Mouse (Mus musculus) stomach, embryonic 14.5 days (tissue): Measurements from ENCODE around the gene Dact3. TPM values are rescaled to one million over a fixed set of nuclear protein-coding genes. Genes with fewer than 3 reads are reported as not detected.

Experiments used
- ATAC-seq: fragments of 200-750 bp; cut with Nextera tagmentation; 2 replicates; pipeline ENCODE4 v1.8.0; 2017; ENCODE audit warnings: low read depth, moderate TSS enrichment; ENCODE audit not compliant: insufficient number of reproducible peaks, insufficient read depth, low FRiP score
- H3K27ac ChIP-seq: fragments of 300-500 bp; sonication (generic); 2 replicates; pipeline ENCODE4 v1.5.1; 2014; ENCODE audit warnings: mild to moderate bottlenecking, low read length, moderate library complexity, mixed read lengths
- H3K27me3 ChIP-seq: fragments of 300-500 bp; sonication (generic); 2 replicates; pipeline ENCODE4 v1.6.1; 2014; ENCODE audit warnings: low read length, control low read depth, mixed read lengths; ENCODE audit not compliant: control insufficient read depth, insufficient read depth
- H3K36me3 ChIP-seq: fragments of 300-500 bp; sonication (generic); 2 replicates; pipeline ENCODE4 v1.6.1; 2014; ENCODE audit warnings: mild to moderate bottlenecking, control low read depth, low read length, moderate library complexity, mixed read lengths; ENCODE audit not compliant: control insufficient read depth, insufficient read depth
- H3K4me1 ChIP-seq: fragments of 300-500 bp; sonication (generic); 2 replicates; pipeline ENCODE4 v1.6.1; 2014; ENCODE audit warnings: low read length, control low read depth, mixed read lengths; ENCODE audit not compliant: control insufficient read depth, insufficient read depth
- H3K4me2 ChIP-seq: fragments of 300-500 bp; sonication (generic); replicated peaks from 2 replicates; pipeline ENCODE4 v1.6.1; 2014; ENCODE audit warnings: low read depth, low read length, control low read depth
- H3K4me3 ChIP-seq: fragments of 300-500 bp; sonication (generic); 2 replicates; pipeline ENCODE4 v1.5.1; 2014; ENCODE audit warnings: low read depth, low read length, control low read depth
- H3K9ac ChIP-seq: fragments of 300-500 bp; sonication (generic); replicated peaks from 2 replicates; pipeline ENCODE4 v1.6.1; 2014; ENCODE audit warnings: low read depth, mild to moderate bottlenecking, control low read depth, low read length, moderate library complexity, mixed read lengths
- H3K9me3 ChIP-seq: fragments of 300-500 bp; sonication (generic); 2 replicates; pipeline ENCODE4 v1.6.1; 2016; ENCODE audit warnings: low read depth, low read length, control low read depth; ENCODE audit not compliant: control insufficient read depth
- WGBS: fragments of 180-500 bp; shearing (Covaris S2); extraction: QIAGEN DNeasy Blood & Tissue Kit; methylation state at CpG from one replicate; pipeline ENCODE4 v1.1.7; 2014; 5-methylcytosine and 5-hydroxymethylcytosine counted together
- polyA plus RNA-seq: library from polyadenylated mRNA; unstranded; fragments of >200 nt; fragmentation: Nextera tagmentation; extraction: Ambion mirVana; gene quantifications from 2 replicates; pipeline ENCODE4 v1.2.1, GENCODE M21; 2014

Gene Dact3
- polyA plus RNA-seq, 1 experiment from 2014 or later: 5.5 TPM

DNA sequence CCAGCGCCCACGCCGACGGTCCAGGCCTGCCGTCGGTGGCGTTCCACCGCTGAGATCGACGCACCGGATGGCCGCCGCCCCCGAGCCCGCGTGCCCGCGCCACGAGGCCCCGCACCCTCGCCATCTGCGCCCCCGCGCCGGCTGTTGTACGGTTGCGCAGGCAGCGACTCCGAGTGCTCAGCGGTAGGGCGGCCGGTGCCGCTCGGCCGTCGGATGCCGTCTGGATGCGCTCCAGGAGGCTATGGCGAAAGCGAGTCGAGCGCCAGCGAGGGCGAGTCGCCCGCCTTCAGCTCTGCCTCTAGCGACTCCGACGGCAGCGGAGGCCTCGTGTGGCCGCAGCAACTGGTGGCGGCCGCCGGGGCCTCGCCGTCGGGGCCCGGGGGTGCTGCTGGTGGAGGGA lies 10.8 kb downstream of the Dact3 start:
- Histone ChIP-seq H3K4me2 (no peak overlapping the region), H3K4me3 (peak overlapping the region; percentile 17; the same call in 1 of the 2 replicates), H3K36me3 (peaks cover 34% of the 10 kb centered on the region), H3K27me3 (0 out of 2 replicates have a peak, but pooled peaks cover 3% of the 10 kb centered on the region), H3K9ac (no peak overlapping the region), H3K9me3 (peaks cover 15% of the 10 kb centered on the region), H3K4me1 (peaks cover 3% of the 10 kb centered on the region; the same call in 1 of the 2 replicates), H3K27ac (no peak overlapping the region)
- 59% methylated on average over 59 of the region's 59 CpGs for WGBS
- no peak for ATAC-seq

DNA sequence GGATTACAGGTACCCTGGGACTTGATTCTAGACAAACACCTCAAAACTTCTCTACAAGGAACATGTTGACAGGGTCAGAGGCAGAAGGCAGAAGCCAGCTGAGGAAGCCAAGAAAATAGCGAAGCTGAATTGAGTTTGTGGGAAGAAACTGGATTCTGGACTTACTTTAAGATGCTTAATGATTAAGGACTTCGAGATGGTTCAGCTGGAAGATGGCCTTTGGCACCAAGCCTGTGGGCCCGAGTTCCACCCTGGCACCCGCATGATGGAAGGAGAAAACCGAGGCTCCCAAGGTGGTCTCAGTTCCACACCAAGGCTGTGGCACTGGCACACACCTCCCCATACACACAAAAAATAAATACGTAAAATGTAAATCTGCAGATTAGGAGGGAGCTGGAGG lies 15.4 kb downstream of the Dact3 start:
- Histone ChIP-seq H3K9me3 (peaks cover 7% of the 10 kb centered on the region), H3K4me3 (no peak overlapping the region), H3K27me3 (no peaks in the 10 kb centered on the region), H3K9ac (no peak overlapping the region), H3K27ac (peak overlapping the region; percentile 95), H3K36me3 (peaks cover 21% of the 10 kb centered on the region), H3K4me1 (peaks cover 20% of the 10 kb centered on the region; the same call in 1 of the 2 replicates), H3K4me2 (peak overlapping the region; percentile 59)
- ATAC-seq: no peak
- 19% methylated on average over 6 of the region's 6 CpGs for WGBS

DNA sequence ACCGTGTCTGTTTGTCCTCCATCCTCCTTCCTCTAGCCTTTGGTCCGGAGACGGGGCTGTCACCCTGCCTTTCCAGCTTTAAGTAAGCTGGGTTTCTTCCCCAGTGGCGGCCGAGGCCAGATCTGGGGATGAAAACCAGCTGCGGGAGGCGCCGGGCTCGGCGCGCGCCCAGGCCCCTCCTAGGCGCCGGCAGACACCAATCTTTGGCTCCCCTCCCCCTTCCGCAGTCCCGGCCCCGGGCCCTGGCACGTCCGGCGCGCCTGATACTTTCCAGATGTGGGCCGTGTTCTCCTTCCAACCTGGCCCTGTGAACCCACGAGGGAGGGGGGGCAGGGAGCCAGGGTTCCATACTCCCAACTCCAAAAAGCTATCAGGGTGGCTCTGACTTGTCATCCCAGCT lies 15.8 kb downstream of the Dact3 start:
- ATAC-seq: peak; percentile 75
- Histone ChIP-seq H3K9ac (no peak overlapping the region), H3K27me3 (no peaks in the 10 kb centered on the region), H3K27ac (peak overlapping the region; percentile 95), H3K4me2 (peak overlapping the region; percentile 59; the same call in 1 of the 2 replicates), H3K9me3 (peaks cover 3% of the 10 kb centered on the region), H3K36me3 (peaks cover 17% of the 10 kb centered on the region), H3K4me3 (no peak overlapping the region), H3K4me1 (peaks cover 20% of the 10 kb centered on the region; the same call in 1 of the 2 replicates)
- WGBS: under 1% methylated on average over 23 of the region's 23 CpGs

DNA sequence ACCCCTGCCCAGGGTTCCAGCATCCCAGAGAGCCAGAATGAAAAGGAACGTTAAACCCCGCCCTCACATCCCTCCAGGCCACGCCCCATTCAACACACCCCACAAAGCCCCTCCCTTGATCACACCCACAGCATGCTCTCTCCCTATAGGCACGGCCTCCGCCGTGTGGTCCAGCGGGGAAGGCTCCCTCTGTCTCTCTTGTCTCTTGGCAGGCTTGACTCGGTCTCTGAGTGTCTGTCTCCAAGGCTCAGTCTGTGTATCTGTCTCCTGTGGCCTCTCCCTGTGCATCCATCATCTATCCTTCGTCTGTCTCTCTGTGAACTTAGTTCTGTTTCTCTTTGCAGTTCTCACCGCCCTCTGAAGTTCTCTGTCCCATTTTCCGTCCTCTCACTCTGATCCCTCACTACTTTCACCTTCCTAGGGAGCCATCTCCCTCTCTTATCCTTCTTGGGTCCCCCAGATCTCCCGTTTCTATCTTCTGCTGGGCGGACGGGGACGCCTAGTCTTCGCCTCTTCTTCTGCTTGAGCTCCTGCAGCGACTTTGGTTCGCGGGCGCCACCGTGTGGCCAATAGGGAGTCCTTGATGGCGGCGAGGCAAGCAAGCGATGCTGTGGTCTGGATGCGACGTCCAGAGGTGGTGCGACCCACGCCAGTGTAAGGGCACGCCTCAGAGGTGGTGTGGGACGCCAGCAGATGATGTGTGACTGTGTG lies 16.7 kb downstream of the Dact3 start, which contains the start of gene Gng8:
Gene Gng8 (plus strand): TSS at position 146 of the 711 bp plus-strand sequence.
- peak within 1 kb of the TSS; percentile 95 for H3K27ac ChIP-seq
- H3K36me3 ChIP-seq: peaks cover 8% of the 10 kb centered on the region
- no peak within 1 kb of the TSS for H3K9ac ChIP-seq
- peak within 1 kb of the TSS; percentile 26 for H3K4me3 ChIP-seq
- H3K4me1 ChIP-seq: peaks cover 20% of the 10 kb centered on the region; the same call in 1 of the 2 replicates
- WGBS: under 1% methylated on average over 30 of the region's 30 CpGs
- peak within 1 kb of the TSS; percentile 59 for H3K4me2 ChIP-seq
- H3K9me3 ChIP-seq: no peaks in the 10 kb centered on the region
- peak; percentile 79 for ATAC-seq
- no peaks in the 10 kb centered on the region for H3K27me3 ChIP-seq

DNA sequence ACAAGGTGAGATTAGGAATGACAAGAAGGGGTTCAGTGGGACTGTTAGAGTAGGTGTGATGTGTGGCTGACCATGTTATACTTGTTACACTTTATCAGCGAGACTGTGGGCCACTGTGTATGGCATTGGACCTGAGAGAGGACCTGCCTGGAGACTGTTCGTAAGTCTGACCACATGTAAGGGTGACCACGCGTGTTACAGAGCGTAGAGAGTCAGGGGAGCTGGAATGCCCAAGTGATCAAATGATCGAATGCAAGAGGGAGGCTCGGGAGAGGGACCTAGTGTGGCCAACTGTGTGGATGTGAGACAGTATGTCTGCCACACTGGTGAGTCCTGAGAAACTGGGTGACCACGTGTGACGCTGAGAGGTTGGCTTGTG lies 17.2 kb downstream of the Dact3 start:
- H3K4me1 ChIP-seq: peaks cover 20% of the 10 kb centered on the region; the same call in 1 of the 2 replicates

DNA sequence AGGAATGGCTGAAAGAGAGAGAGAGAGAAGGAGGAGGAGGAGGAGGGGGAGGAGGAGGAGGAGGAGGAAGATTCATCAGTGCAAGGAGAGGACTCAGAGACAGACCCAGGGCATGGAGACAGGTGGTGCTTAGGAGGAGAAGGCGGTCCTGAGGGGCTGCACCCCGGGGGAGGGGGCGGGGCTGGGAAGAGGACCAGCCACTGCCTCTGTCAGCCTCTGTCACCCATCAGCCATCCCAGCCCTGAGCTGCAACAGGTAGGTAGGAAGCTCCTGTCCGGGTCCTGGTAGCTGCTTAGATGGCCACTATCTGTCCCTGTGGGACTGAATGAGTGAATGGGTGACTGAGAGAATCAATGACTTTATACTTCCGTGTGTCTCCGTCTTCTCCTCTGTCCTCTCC lies 18.5 kb downstream of the Dact3 start:
- WGBS: 12% methylated on average over 6 of the region's 6 CpGs

More for the DNA sequence above, 17.2 kb downstream of the Dact3 start:
- ATAC-seq: no peak
- H3K27me3 ChIP-seq: no peaks in the 10 kb centered on the region
- no peaks in the 10 kb centered on the region for H3K9me3 ChIP-seq
- no peak overlapping the region for H3K27ac ChIP-seq
- H3K36me3 ChIP-seq: peaks cover 4% of the 10 kb centered on the region
- 42% methylated on average over 9 of the region's 9 CpGs for WGBS
- peak overlapping the region; percentile 26 for H3K4me3 ChIP-seq
- no peak overlapping the region for H3K9ac ChIP-seq
- peak overlapping the region; percentile 59 for H3K4me2 ChIP-seq

DNA sequence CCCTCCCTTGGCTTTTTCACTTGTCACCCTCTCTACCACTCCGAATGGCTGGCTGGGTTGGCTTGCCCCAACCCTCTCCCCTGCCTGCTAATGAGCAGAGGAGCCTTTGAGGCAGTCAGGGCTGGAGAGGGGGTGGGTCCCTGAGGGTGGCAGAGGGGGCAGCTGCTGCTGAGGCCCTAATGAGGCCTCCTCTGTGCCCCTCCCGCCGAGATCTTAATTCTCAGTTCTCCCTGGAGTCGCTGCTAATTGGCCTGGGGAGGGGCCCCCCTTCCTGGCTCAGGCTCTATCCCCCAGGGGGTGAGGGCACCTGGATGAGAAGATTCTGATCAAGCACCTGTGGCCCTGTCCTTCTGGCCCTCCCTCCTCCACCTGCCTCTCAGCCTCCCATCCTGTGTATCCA lies 19.2 kb downstream of the Dact3 start:
- ATAC-seq: no peak
- WGBS: 16% methylated on average over 4 of the region's 4 CpGs
- Histone ChIP-seq H3K27me3 (no peaks in the 10 kb centered on the region), H3K4me1 (peaks cover 20% of the 10 kb centered on the region; the same call in 1 of the 2 replicates), H3K9me3 (no peaks in the 10 kb centered on the region), H3K4me3 (no peak overlapping the region), H3K9ac (no peak overlapping the region), H3K36me3 (no peaks in the 10 kb centered on the region), H3K27ac (no peak overlapping the region), H3K4me2 (0 out of 2 replicates have a peak overlapping the region, but pooled peaks have one; percentile 5)

More for the DNA sequence above, 18.5 kb downstream of the Dact3 start:
- H3K4me2 ChIP-seq: no peak overlapping the region; the same call in 1 of the 2 replicates
- no peak for ATAC-seq
- H3K9ac ChIP-seq: no peak overlapping the region
- H3K27me3 ChIP-seq: no peaks in the 10 kb centered on the region
- peaks cover 20% of the 10 kb centered on the region; the same call in 1 of the 2 replicates for H3K4me1 ChIP-seq
- H3K9me3 ChIP-seq: no peaks in the 10 kb centered on the region
- H3K4me3 ChIP-seq: no peak overlapping the region
- no peaks in the 10 kb centered on the region; the same call in 1 of the 2 replicates for H3K36me3 ChIP-seq
- H3K27ac ChIP-seq: no peak overlapping the region

DNA sequence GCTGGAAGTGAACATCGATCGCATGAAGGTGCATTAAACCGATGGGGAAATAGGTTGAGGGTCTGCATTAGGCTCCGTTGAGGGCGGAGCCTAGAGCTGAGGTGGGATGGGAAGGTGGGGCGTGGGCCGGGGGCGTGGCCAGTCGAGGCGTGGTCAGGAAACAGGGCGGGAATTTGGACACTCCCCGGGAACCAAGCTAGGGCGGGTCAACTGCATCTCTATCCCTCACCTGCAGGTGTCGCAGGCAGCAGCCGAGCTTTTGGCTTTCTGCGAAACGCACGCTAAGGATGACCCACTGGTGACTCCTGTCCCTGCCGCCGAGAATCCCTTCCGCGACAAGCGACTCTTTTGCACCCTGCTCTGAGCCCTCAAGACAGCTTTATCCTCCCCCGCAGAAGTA lies 19.9 kb downstream of the Dact3 start:
- WGBS: under 1% methylated on average over 24 of the region's 24 CpGs
- no peak for ATAC-seq
- peaks cover 20% of the 10 kb centered on the region; the same call in 1 of the 2 replicates for H3K4me1 ChIP-seq
- H3K4me2 ChIP-seq: peak overlapping the region; percentile 40
- H3K9ac ChIP-seq: no peak overlapping the region
- no peaks in the 10 kb centered on the region for H3K27me3 ChIP-seq
- H3K4me3 ChIP-seq: peak overlapping the region; percentile 9; the same call in 1 of the 2 replicates
- H3K27ac ChIP-seq: no peak overlapping the region
- H3K9me3 ChIP-seq: no peaks in the 10 kb centered on the region
- H3K36me3 ChIP-seq: no peaks in the 10 kb centered on the region
